Mouse (Mus musculus): ENCODE results near the gene Trpc4ap.
"Not testable (repeated sequence)": the region's sequence is repeated elsewhere in the genome, so short reads cannot be mapped to it uniquely, and the experiment has no call there.

The Trpc4ap gene

DNA sequence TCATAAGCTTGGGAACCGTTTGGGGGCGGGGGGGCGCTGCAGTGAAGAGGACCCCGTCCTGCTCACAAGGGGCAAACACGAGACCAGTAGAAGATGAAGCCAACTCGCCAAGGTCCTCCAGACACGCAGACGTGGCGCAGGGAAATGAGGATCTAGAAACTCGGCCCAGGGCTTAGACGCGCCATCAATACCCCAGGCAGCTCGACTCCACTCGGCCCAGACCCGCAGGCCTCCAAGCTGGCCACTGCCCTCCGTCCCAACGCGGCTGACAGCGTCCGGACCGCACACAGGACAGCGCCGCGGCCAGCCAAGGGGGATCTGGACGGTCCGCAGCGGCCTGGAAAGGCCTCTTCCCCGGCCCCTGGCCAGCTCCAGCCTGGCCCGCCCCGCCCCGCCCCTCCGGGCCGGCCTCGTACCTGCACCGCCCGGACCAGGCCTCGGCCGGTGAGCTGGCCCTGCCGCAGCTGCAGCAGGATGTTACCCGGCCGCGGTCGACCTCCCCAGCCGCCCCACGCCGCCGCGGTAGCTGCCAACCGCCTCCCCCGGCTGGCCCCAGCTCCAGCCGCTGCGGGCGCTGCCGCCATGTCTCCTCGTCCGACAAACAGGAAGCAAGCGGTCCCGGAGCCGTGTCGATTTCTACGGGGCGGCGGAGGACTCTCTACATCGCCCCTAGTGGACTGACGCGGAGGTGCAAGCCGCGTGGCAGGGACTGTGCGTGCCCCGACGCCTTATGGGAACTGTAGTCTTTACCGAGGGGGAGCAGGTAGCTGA is at the start of gene Trpc4ap:
Gene Trpc4ap, minus strand, starts transcription at position 662 of the 771 bp plus-strand sequence.
- DNase-seq (ENCODE audit: low spot score in 2 of 2): peak; percentile 98 to 99

DNA sequence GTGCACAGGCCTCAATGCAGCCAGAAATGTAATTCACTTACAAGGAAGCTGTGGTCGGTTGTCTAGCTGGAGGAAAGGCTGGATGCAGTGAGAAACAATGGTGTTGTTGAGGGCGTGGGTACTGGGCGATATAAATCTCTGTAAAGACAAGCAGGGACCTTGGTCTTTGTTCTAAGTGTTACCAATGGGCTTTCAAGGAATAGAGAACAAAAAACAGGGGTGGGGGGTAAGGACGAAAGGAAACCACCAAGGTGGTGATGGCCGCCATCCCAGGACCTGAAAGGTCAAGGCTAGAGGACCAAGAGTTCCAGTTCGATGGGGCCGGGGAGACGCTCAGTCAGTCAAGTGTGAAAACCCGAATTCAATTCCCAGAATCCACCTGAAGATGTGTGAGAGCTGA is 45.6 kb upstream of the Trpc4ap start:
- DNase-seq (ENCODE audit: low spot score in 2 of 2): no peak

DNA sequence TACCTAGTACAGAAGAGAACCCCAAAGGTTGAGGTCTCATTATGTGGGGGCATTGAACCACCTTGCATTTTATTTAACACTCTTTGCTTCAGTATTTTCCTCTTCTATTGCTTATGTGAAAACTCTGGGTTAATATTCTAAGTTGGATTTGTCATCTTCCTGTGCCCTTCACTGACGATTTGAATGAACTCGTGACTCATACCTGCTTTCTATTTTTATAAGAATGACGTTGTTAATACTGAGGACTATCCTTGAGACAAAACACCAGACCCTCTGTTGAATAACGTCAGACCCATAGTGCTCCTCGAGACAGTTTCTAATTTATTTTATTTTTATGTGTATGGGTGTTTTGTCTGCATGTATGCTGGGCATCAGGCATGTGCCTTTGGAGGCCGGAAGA is 44.8 kb upstream of the Trpc4ap start:
- DNase-seq (ENCODE audit: low spot score in 2 of 2): no peak

DNA sequence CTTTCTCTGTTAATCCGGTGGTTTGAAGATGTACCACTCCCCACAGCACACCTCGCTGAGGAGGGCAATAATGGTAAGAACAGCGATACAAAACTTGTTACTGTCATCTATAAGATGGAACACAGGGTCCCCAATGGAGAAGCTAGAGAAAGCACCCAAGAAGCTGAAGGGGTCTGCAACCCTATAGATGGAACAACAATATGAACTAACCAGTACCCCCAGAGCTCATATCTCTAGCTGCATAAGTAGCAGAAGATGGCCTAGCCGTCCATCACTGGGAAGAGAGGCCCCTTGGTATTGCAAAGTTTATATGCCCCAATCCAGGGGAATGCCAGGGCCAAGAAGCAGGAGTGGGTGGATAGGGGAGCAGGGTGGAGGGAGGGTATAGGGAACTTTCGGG is 43.6 kb upstream of the Trpc4ap start, which contains the start of gene Gm17581:
Gene Gm17581, minus strand, starts transcription at position 101 of the 400 bp plus-strand sequence.
- DNase-seq (ENCODE audit: low spot score in 2 of 2): not testable (repeated sequence)

DNA sequence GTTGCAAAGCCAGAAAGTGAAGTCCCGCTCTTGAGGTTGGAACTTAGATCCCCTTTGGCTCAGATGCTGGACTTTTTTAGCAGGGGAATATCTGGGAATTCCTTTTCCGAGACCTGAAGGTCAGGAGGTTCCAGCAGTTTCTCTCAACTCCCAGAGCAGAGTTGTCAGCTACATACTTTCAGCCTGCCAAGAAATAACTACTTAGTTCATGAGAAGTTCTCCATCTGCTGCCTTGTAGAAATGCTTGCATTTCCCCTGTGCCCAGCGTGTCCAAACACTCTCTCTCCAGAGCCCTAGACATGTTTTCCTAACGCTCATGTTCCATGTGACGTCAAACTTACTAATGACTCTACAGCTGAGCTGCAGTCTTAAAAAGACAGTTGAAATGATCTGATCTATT is 42.9 kb upstream of the Trpc4ap start:
- DNase-seq (ENCODE audit: low spot score in 2 of 2): no peak

DNA sequence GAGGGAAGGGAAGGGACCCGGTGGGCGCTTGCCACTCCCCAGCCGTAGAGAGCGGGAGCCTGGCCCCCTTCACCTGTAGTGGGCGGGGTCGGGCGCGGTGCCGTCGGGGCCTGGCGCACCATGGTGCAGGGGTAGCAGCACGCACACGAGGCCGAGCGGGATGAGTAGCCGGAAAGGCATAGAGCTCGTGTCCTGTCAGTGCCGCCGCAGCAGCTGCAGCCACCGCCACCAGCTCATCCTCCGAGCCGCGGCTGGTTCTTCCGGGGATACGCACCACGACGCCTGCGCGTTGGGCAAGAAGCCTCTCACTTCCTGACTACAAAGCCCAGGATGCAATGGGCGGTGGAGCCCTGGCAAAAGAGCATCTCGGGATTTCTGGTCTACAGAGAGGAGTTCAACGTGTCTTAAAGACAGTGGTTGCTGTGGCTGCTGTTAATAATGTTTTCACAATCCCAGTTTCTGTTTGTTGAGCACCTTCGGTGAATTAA is 37.0 kb upstream of the Trpc4ap start, which contains the start of gene Edem2:
Gene Edem2, minus strand, starts transcription at position 318 of the 488 bp plus-strand sequence.
- DNase-seq (ENCODE audit: low spot score in 2 of 2): peak; percentile 91 to 94

DNA sequence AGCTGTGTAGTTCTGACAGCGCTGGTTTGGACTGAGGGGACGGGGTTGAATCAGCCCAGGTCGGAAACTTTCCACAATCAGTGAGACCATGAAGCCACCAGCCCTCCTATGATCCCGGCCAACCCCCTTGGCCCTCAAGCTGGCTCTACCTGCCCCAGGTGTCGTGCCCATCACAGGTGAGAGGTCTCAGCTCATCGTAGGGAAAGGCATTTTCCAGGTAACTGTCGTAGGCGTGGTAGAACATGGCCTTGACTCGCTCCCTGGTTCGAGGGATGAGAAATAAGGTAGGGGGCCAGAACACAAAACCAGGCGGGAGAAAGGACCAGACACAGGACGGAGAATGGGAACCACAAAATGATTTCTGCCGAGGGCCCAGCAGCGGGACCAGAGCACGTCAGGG is 36.6 kb upstream of the Trpc4ap start:
- no peak for DNase-seq (ENCODE audit: low spot score in 2 of 2)

DNA sequence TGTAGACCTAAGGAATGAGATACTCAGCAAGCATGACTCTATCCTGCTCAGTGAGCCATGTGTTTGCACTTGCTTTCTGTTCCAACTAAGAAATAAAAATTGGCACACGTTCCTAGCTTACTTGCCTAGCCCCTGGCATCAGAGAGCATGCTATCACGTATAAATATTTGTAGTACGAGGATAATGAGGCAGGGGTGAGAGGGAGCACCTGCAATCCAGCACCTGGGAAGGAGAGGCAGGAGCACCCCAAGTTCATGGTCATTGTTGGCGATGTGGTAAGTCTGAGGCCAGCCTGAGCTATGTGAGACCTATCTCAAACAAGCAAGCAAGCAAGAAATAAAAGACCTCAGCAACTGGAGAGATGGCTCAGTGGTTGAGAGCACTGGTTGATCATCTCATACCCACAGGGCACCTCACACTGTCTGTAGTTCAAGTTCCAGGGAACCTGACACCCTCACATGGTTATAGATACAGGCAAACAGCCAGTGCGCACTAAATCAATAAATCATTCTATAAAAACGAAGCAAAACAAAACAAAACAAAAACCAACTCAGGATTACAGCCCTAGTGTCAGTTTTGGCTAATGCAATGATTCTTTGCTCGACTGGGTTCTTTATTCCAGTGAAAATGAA is 35.7 kb upstream of the Trpc4ap start:
- DNase-seq (ENCODE audit: low spot score in 2 of 2): no peak

DNA sequence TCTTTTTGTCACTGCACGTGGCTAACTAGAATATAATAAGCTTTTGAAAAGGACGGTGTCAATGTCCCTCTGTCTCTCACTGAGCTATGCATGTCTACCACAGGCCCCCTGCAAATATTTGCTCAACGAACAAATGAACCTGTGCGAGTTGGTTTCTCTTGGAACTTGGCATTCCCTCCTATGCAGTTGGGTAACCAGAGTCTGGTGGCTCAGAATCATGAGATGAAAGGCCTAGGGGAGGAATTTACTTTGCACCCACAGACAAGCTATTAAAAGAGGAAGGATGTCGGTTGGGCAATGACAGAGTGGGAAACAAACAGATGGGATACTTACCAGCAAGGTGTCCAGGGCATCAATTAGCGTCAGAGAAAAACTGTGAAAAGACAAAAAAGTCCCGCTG is 34.1 kb upstream of the Trpc4ap start:
- DNase-seq (ENCODE audit: low spot score in 2 of 2): no peak

DNA sequence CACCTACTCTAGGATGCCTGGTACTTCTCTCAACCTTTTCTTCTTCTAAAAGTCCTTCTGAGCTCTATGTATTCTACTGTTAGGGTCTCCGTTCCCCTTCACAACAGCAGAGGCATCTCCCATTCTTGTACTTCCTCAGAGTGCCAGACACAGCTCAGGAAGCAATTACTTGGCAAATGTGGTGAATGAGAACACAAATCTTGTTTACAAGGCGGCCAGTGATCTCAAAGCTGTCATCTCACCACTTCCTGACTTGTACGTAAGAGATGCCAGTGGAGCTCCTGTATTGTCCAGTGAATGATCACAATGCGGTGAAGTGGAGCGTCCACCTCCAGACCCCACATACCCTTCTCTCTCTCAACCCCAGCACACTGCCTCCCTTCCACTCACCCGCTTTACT is 32.3 kb upstream of the Trpc4ap start:
- DNase-seq (ENCODE audit: low spot score in 2 of 2): no peak

DNA sequence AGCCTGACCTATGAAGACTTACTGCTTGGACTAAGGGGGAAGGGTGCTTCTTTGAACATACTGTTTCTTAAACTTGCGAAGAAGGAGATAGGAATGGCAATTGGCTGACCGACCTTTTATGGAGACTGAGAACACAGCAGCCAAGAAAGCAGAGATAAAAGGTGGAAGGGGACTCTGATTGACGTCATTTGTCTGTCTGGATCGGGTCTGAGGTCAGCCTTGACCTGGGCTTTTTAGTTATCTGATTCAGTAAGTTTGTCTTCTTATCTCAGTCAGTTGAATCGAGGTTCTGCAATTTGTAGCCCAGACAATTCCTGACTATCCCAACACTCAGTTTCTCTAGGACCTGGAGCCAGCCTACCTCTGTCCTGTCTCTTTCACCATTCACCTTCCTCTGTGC is 31.9 kb upstream of the Trpc4ap start:
- no peak for DNase-seq (ENCODE audit: low spot score in 2 of 2)

DNA sequence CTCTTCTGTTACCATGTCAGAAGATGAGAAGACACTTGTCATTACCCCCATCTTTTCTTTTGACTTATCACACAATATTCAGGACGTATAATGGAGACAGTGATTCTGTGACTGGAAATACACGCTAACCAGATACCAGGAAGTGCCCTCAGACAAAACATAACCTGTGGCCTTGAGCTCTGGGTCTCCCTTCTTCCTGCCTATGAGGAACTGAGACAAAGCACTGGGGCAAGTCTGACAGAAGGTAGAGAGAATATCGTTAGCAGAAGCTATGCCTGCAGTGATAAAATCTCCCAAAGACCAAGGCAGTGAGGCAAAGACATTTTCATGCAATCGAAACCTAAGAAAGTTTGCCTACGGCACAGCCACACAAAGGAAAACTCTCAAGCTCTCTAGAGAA is 28.4 kb upstream of the Trpc4ap start:
- no peak for DNase-seq (ENCODE audit: low spot score in 2 of 2)

DNA sequence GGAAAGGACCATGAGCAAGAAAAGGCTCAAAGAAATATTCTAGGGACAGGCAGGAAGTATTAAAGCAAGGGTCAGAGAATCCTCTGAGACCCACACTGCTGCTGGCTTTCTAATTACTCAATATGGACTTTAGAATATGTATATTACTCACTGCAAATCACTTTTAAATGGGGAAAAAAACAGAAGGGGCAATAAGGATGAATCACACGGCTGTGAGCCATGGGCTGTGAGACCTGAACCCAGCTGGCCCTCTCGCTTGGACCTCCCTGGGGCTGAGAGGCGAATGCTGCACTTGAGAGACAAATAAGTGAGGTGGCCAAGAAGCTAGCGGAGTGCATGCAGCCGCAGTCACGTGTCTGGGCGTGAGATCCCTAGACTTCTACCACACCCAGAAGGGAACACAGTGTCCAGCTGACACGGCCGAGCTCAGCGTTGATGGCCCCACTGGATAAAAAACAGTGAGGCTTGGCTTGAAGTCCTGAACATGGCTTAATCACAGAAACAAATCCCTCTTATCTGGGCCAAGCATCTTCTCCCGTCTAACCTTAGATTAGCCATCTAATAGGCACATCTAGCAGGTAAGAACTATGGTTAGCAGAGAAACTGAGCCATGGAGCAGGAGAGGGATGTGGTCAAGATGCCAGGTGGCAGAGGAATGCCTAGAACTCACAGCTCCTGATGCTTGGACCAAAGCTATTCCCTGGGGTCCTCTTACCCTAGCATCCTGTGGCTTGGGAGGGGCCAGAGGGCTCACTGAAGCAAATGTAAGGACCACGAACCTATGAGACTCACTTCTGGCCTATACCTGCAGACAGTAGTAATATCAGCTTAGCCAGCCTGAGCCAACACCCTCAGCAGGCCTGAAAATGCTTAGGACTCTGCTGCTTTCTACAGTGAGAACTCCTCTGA is 25.2 kb upstream of the Trpc4ap start:
- DNase-seq (ENCODE audit: low spot score in 2 of 2): no peak

DNA sequence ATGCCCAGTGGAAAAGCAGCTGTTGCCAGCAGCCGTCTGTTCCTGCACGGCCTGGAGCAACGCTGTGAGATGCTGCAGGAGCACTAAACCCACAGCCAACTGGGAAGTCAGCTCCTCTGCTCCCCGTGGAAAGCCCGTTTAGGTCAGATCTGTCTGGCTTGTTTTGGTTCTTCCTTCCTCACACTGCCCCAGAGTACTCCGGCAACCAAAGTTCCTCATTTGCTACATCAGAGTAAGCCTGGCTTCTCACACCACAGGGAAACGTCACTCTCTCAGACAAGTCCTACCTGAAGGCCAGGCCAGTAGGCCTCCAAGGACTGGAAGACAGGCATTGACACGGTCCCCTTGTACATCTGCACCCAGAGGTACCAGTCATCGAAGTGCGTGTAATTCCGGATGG is 18.4 kb upstream of the Trpc4ap start:
- DNase-seq (ENCODE audit: low spot score in 2 of 2): no peak

DNA sequence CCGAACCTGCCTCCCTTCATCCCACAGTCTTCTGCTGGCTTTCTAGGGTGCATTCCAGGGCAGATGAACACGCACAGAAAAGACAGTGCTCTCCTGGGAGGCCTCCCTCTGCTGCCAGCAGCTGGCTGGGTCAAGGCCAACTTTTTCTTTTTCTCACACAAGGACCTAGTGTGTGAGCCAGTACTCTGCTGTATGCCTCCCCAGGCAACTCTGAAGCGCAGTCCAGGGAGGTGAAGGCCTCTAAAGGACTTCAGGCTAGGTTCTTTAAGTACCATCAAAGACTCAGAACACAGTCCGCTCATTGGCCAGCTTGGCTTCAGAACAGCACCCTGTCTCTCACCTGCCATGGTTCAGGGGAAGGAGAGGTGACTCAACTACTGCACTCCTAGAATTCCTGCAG is 15.1 kb upstream of the Trpc4ap start:
- DNase-seq (ENCODE audit: low spot score in 2 of 2): peak; percentile 30 to 38

DNA sequence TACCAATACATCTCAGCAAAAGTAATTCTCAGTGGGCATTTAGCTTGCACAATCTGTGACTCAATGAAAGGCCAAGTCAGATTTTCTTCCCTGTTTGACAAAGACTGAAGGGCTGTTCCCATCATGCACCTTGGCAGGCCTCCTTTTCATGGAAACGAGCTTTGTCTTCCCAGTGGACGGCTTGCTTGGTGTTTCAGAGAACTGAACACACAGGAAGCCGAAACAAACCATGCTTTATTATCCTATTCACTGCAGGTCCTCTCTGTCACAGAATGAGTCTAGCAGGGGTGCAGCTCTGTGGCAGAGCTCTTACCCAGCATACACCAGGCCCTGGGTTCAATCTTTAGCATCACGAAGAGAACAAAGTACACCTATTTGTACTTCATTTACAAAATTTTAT is 11.4 kb upstream of the Trpc4ap start:
- no peak for DNase-seq (ENCODE audit: low spot score in 2 of 2)

DNA sequence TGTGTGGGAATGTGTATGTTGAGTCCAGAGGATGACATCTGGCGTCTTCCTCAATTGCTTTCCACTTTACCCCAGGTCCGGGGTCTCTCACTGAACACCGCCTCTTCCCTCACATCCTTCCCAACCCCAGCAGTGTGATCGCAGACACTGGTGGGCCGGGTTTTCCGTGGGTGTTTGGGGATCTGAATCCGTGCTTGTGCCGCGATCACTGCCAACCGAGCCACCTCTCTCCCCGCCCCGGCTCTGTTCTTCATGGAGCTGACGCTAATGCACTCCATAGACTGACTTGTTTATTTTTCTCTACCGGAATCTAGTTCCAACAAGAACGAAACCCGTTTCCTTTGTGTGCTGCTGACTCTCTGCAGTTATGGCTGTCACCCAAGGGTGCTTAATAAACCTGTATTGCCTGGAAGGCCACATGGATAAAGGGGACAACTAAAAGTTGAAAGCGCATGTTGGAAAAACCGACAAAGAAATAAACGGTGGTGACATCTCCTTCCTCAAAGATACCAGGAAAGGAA is 9.3 kb upstream of the Trpc4ap start:
- no peak for DNase-seq (ENCODE audit: low spot score in 2 of 2)

DNA sequence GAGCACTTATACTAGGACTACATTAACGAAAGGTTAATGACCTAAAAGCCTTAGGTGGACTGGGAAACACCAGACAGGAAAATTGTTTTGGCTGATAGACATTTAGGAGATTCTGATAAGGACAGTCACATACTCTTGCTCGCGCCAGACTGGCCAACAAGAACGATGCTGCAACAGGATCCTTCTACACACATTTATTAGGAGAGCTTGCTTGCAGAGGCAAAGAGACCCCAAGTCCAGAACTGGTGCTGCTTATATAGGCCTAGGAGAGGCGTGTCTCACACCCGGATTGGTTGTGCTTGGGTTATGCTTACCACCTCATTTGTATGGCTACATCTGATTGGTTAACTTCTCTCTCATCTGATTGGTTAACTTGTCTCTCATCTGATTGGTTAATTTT is 6.3 kb upstream of the Trpc4ap start:
- DNase-seq (ENCODE audit: low spot score in 2 of 2): not testable (repeated sequence)

DNA sequence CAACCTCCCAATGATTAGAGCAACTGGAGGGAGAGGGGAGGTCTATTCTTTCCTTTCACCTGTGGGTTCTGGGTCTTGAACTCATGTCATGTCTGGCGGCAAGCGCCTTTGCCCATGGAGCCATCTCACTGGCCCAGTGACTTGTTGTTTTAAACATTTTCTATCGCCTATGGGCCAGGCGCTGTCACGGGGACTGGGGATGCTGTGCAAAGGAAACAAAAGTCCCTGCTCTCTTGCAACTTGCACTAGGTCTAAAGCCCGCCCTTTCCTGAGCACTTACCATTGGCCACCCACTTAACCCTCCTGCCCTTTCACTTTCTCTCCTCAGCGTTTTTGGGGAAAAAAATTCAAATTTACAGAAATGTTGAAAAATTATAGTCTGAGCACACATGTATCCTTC is 4.7 kb upstream of the Trpc4ap start:
- DNase-seq (ENCODE audit: low spot score in 2 of 2): no peak

DNA sequence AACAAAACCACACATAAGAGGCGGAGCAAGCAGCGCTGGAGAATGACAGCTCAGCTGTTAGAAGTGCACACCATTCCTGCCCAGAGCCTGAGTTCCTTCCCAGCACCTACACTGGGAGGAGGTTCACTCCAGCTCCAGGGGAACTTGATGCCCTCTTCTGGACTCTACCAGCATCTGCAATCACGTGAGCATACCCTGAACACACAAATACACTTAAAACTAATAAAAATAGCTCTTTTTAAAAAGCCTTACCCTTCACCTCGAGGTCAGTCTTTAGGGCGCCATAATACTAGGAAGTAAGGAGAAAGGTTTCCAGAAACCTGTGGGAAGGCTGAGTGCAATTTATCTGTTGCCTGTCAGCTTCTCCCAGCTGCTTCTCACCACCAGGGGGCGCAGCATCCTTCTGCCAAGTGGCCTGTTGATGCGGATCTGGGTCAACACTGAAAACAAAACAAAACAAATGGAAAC is 3.9 kb upstream of the Trpc4ap start:
- peak; percentile 76 to 78 for DNase-seq (ENCODE audit: low spot score in 2 of 2)

DNA sequence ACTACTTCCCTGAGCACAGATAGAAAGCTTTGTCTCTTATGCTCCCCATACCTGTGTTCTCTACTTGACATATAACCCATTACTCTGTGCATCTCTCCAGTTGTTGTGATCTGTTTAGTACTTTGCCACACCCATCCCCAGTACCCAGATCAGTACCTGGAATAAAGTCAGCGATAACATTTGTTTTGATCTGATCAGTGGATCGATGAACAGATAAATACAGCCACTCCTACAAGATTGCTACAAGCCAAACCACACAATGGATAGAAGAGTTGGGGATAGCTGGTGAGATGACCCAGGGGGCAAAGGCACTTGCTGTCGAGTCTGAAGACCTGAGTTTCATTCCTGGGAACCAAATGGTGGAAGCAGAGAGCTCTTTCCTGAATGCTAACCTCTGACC is 3.1 kb upstream of the Trpc4ap start:
- DNase-seq (ENCODE audit: low spot score in 2 of 2): no peak

DNA sequence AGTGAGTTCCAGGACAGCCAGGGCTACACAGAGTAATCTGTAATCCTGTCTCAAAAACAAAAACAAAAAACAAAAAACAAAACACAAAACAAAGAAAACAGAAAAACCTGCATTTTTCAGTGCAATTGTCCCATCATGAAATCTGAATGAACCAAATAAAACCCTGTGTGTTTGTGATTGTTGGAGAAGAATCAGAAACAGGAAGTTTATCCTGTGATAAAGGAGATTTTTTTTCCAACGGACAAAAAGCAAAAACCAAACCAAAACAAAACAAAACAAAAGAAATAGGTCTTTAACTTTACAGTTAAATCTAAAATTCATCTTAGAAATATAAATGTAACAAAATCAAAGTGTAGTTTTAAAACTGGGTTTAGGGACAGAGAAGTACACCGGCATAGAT is 2.4 kb upstream of the Trpc4ap start:
- no peak for DNase-seq (ENCODE audit: low spot score in 2 of 2)

All from frontal cortex, postnatal 36 days (tissue).